Mouse (Mus musculus) hindbrain, embryonic 10.5 days (tissue): ENCODE measurements around the gene Aco2. TPM values are rescaled to one million over a fixed set of nuclear protein-coding genes. Genes with fewer than 3 reads are reported as not detected.
"Not testable (repeated sequence)": the region's sequence is repeated elsewhere in the genome, so short reads cannot be mapped to it uniquely, and the experiment has no call there.

Experiments used
- DNase-seq: peaks from one replicate; pipeline ENCODE4 v3.0.0-alpha.2; 2017; ENCODE audit warnings: low spot score
- H3K27ac ChIP-seq: fragments of 300-500 bp; sonication (generic); 2 replicates; pipeline ENCODE4 v1.5.1; 2016; ENCODE audit warnings: mild to moderate bottlenecking, moderate library complexity
- H3K27me3 ChIP-seq: fragments of 300-500 bp; sonication (generic); 2 replicates; pipeline ENCODE4 v1.6.1; 2016; ENCODE audit warnings: mild to moderate bottlenecking; ENCODE audit not compliant: poor library complexity, insufficient read depth, severe bottlenecking
- H3K36me3 ChIP-seq: fragments of 300-500 bp; sonication (generic); 2 replicates; pipeline ENCODE4 v1.6.1; 2016; ENCODE audit warnings: mild to moderate bottlenecking, moderate library complexity
- H3K4me1 ChIP-seq: fragments of 300-500 bp; sonication (generic); replicated peaks from 2 replicates; pipeline ENCODE4 v1.6.1; 2016; ENCODE audit warnings: mild to moderate bottlenecking
- H3K4me3 ChIP-seq: fragments of 300-500 bp; sonication (generic); 2 replicates; pipeline ENCODE4 v1.5.1; 2016; ENCODE audit warnings: mild to moderate bottlenecking, moderate library complexity
- H3K9me3 ChIP-seq: fragments of 300-500 bp; sonication (generic); 2 replicates; pipeline ENCODE4 v1.6.1; 2016; ENCODE audit warnings: mild to moderate bottlenecking, moderate library complexity
- WGBS: fragments of 180-500 bp; shearing (Covaris S2); methylation state at CpG from one replicate; pipeline ENCODE4 v1.1.7; 2016; 5-methylcytosine and 5-hydroxymethylcytosine counted together
- polyA plus RNA-seq: library from polyadenylated mRNA; unstranded; fragments of >200 nt; fragmentation: Nextera tagmentation; extraction: Ambion mirVana; gene quantifications from 2 replicates; pipeline ENCODE4 v1.2.1, GENCODE M21; 2016

Aco2 gene
- polyA plus RNA-seq, 1 experiment from 2014 or later: 175 TPM

DNA sequence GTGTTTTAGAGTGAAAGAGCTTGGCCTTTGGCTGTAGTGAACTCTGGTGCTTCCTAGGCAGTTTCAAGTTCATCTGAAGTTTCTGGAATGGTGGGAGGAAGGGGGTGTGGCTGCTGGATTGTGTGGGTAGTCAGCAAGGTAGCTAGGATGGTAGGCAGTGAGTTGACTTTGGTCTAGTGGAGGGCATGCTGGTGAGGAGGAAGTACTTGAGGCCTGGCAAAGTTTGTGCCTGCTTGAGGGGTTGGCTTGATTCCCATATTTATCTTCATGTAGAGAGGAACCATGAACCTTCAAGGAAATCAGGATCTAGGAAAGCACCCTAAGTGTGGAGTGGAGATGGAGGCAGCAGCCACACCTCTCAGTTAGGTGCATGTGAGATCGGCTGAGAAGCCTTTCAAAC, 21.9 kb downstream of the Aco2 start:
- Histone ChIP-seq H3K4me3 (no peak overlapping the region), H3K4me1 (no peaks in the 10 kb centered on the region), H3K27me3 (no peaks in the 10 kb centered on the region), H3K36me3 (peaks cover 96% of the 10 kb centered on the region), H3K27ac (no peak overlapping the region), H3K9me3 (no peaks in the 10 kb centered on the region)
- 79% methylated on average over 1 of the region's 1 CpGs for WGBS
- no peak for DNase-seq

DNA sequence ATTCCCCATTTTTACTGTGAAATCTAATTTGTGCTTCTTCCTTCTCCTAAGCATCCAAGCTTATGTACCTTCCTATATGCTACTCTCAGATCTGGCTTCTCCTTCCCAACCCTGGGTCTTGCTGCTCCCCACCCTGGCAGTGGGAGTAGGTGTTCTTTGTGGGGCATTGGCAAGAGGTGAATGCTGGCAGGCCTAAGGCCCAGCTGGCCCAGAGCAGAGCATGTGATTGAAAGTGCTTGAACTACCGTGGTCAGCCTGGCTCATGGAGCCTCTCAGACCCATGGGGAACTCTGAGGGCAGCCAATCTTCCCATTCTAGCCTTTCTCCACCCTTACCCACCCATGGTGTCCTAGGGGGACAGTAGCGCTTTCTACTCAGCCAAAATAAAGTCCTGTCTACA, 24.3 kb downstream of the Aco2 start:
- Histone ChIP-seq H3K36me3 (peaks cover 96% of the 10 kb centered on the region), H3K27ac (no peak overlapping the region), H3K4me1 (no peaks in the 10 kb centered on the region)

GRCm38 (mm10) chr15:81897607-81898285, 25.6 kb downstream of the Aco2 start:
- Histone ChIP-seq H3K36me3 (peaks cover 95% of the 10 kb centered on the region), H3K9me3 (no peaks in the 10 kb centered on the region), H3K27ac (no peak overlapping the region), H3K4me1 (no peaks in the 10 kb centered on the region), H3K27me3 (no peaks in the 10 kb centered on the region), H3K4me3 (no peak overlapping the region)
- 90% methylated on average over 5 of the region's 5 CpGs for WGBS
- no peak for DNase-seq

More for the DNA sequence above, 24.3 kb downstream of the Aco2 start:
- H3K4me3 ChIP-seq: no peak overlapping the region
- H3K9me3 ChIP-seq: no peaks in the 10 kb centered on the region
- DNase-seq: no peak
- H3K27me3 ChIP-seq: no peaks in the 10 kb centered on the region
- 84% methylated on average over 2 of the region's 2 CpGs for WGBS

DNA sequence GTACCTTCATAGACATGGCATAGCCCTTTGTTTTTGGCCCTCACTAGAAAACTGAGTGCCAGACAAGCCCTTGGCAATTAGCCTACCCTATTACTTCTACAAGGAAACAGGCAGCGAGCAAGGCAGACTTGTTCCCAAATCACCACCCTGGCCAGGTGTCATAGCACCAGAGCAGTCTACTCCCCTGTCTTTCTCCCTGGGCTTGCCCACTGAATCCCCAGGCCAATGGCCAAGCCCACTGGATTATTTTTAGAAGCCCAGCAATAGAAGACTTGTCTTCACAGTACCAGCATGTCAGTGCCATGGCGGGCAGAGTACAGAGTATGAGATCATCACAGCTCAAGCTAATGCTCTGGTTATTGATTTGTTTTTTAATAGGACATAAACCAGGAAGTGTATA, 26.6 kb downstream of the Aco2 start:
- H3K4me3 ChIP-seq: no peak overlapping the region
- H3K36me3 ChIP-seq: peaks cover 97% of the 10 kb centered on the region
- DNase-seq: no peak
- 96% methylated on average over 2 of the region's 2 CpGs for WGBS
- H3K27me3 ChIP-seq: no peaks in the 10 kb centered on the region
- no peaks in the 10 kb centered on the region for H3K9me3 ChIP-seq
- H3K4me1 ChIP-seq: no peaks in the 10 kb centered on the region
- H3K27ac ChIP-seq: no peak overlapping the region

DNA sequence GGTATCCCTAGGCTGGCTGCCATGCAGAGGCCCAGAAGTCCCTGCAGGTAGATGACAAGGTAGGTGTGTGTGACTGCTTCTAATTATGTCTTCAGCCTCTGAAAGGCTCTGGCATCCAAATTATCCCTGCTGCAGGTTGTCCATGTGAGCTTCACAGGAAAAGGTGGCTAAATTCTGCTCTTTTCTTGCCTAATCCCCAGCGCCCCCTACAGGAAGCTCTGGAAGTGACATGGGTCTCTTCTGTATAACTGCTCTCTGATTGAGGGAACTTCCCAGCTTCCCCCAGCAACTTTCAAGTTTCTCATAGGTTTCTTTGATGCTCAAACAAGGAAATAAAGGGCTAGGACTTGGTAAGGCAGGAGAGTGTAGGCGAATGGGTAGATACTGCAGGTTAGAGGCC, 32.8 kb downstream of the Aco2 start:
- Histone ChIP-seq H3K9me3 (no peaks in the 10 kb centered on the region), H3K36me3 (peaks cover 99% of the 10 kb centered on the region), H3K27ac (no peak overlapping the region), H3K4me1 (no peaks in the 10 kb centered on the region), H3K27me3 (no peaks in the 10 kb centered on the region), H3K4me3 (no peak overlapping the region)
- WGBS: 34% methylated on average over 2 of the region's 2 CpGs
- peak; percentile 65 for DNase-seq

- Histone ChIP-seq H3K27me3 (no peaks in the 10 kb centered on the region), H3K36me3 (peaks cover 100% of the 10 kb centered on the region), H3K9me3 (no peaks in the 10 kb centered on the region), H3K4me1 (no peaks in the 10 kb centered on the region), H3K27ac (no peak overlapping the region), H3K4me3 (no peak overlapping the region)
- 94% methylated on average over 8 of the region's 8 CpGs for WGBS
- no peak for DNase-seq
These were observed 35.8 kb downstream of the Aco2 start for GRCm38 (mm10) chr15:81907953-81908352.

DNA sequence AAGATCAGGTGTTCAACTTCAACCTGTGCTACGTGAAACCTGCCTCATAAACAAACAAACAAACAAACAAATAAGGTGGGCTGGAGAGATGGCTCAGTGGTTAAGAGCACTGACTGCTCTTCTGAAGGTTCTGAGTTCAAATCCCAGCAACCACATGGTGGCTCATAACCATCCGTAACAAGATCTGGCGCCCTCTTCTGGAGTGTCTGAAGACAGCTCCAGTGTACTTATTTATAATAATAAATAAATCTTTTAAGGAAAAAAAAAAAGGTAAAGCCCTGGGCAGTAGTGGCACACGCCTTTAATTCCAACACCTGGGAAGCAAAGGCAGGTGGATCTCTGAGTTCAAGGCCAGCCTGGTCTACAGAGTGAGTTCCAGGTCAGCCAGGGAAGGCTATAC, 36.7 kb downstream of the Aco2 start:
- peaks cover 100% of the 10 kb centered on the region for H3K36me3 ChIP-seq
- not testable (repeated sequence) for H3K9me3 ChIP-seq, H3K4me1 ChIP-seq, H3K27ac ChIP-seq, DNase-seq, H3K4me3 ChIP-seq, H3K27me3 ChIP-seq
- 94% methylated on average over 4 of the region's 4 CpGs for WGBS

GRCm38 (mm10) chr15:81912498-81912897, 40.4 kb downstream of the Aco2 start:
- no peaks in the 10 kb centered on the region for H3K9me3 ChIP-seq
- no peaks in the 10 kb centered on the region for H3K27me3 ChIP-seq
- peaks cover 100% of the 10 kb centered on the region for H3K36me3 ChIP-seq
- 72% methylated on average over 2 of the region's 2 CpGs for WGBS
- H3K27ac ChIP-seq: no peak overlapping the region
- H3K4me1 ChIP-seq: no peaks in the 10 kb centered on the region
- no peak overlapping the region for H3K4me3 ChIP-seq
- DNase-seq: no peak

DNA sequence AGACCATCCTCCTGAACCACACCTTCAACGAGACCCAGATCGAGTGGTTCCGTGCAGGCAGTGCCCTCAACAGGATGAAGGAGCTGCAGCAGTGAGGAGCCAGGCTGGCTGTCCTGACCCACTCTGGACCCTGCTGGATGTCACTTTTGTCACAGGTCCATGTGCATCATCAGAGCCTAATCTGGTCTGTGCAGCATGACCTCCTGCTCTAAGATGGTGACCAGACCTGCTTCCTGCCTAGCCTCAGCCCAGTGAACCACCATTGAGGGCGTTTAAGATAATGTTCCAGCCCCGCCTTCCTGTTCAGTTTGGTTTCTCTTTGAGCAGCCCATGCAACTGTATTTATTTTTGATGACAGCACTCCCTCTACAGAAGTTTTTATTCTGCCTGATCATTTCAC, 42.6 kb downstream of the Aco2 start:
- no peaks in the 10 kb centered on the region for H3K27me3 ChIP-seq
- no peak for DNase-seq
- 88% methylated on average over 5 of the region's 5 CpGs for WGBS
- H3K4me3 ChIP-seq: no peak overlapping the region
- H3K9me3 ChIP-seq: no peaks in the 10 kb centered on the region
- H3K36me3 ChIP-seq: peaks cover 93% of the 10 kb centered on the region
- H3K4me1 ChIP-seq: no peaks in the 10 kb centered on the region
- no peak overlapping the region for H3K27ac ChIP-seq

DNA sequence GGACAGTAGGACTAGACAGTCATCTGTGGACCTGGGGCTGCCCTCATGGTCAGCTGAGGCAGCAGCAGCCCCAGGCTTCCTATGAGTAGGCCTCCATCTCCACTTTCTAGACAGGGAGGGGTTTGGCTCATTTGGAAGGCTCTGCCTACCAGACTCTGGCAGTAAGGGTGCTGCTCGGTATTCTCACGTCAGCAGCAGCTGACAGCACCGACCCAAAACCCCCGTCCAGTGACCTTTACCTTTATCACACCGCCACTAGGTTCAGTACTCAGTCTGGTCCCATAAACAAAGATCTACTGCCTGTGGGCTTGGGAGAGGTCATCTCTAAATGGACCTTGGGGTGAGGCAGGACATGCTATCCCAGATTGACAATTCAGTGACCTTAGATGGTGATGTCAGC, 43.6 kb downstream of the Aco2 start:
- peaks cover 86% of the 10 kb centered on the region for H3K36me3 ChIP-seq
- no peak for DNase-seq
- H3K4me1 ChIP-seq: no peaks in the 10 kb centered on the region
- 85% methylated on average over 5 of the region's 5 CpGs for WGBS
- H3K9me3 ChIP-seq: no peaks in the 10 kb centered on the region
- no peak overlapping the region for H3K27ac ChIP-seq
- H3K4me3 ChIP-seq: no peak overlapping the region
- no peaks in the 10 kb centered on the region for H3K27me3 ChIP-seq

- WGBS: 92% methylated on average over 12 of the region's 12 CpGs
- no peaks in the 10 kb centered on the region for H3K4me1 ChIP-seq
- no peak overlapping the region for H3K27ac ChIP-seq
- DNase-seq: no peak
- H3K4me3 ChIP-seq: no peak overlapping the region
- H3K27me3 ChIP-seq: no peaks in the 10 kb centered on the region
- H3K36me3 ChIP-seq: peaks cover 79% of the 10 kb centered on the region
- no peaks in the 10 kb centered on the region for H3K9me3 ChIP-seq
These were observed 45.1 kb downstream of the Aco2 start for GRCm38 (mm10) chr15:81917201-81917600.

GRCm38 (mm10) chr15:81917621-81918463, 45.7 kb downstream of the Aco2 start:
- H3K27me3 ChIP-seq: no peaks in the 10 kb centered on the region
- no peaks in the 10 kb centered on the region for H3K9me3 ChIP-seq
- H3K4me1 ChIP-seq: no peaks in the 10 kb centered on the region
- H3K36me3 ChIP-seq: peaks cover 77% of the 10 kb centered on the region
- peak; percentile 54 for DNase-seq
- WGBS: 60% methylated on average over 6 of the region's 6 CpGs
- H3K27ac ChIP-seq: no peak overlapping the region
- no peak overlapping the region for H3K4me3 ChIP-seq

GRCm38 (mm10) chr15:81919062-81919461, 47.0 kb downstream of the Aco2 start:
- no peaks in the 10 kb centered on the region for H3K27me3 ChIP-seq
- no peak overlapping the region for H3K27ac ChIP-seq
- peaks cover 73% of the 10 kb centered on the region for H3K36me3 ChIP-seq
- no peaks in the 10 kb centered on the region for H3K9me3 ChIP-seq
- no peak for DNase-seq
- WGBS: 82% methylated on average over 5 of the region's 5 CpGs
- H3K4me1 ChIP-seq: no peaks in the 10 kb centered on the region; the same call in 1 of the 2 replicates
- H3K4me3 ChIP-seq: no peak overlapping the region
